Mouse (Mus musculus) forebrain, embryonic 16.5 days (tissue): ENCODE results near the gene Sfswap. TPM values are rescaled to one million over a fixed set of nuclear protein-coding genes. Genes with fewer than 3 reads are reported as not detected.

ENCODE experiments used
- ATAC-seq: fragments of 200-750 bp; cut with Nextera tagmentation; 2 replicates; pipeline ENCODE4 v1.8.0; 2017; ENCODE audit warnings: mild to moderate bottlenecking, moderate library complexity
- H3K27ac ChIP-seq: fragments of 300-500 bp; sonication (generic); 2 replicates; pipeline ENCODE4 v1.5.1; 2014; ENCODE audit warnings: low read length, control low read depth
- H3K27me3 ChIP-seq: fragments of 300-500 bp; sonication (generic); replicated peaks from 2 replicates; pipeline ENCODE4 v1.6.1; 2014; ENCODE audit warnings: low read length; ENCODE audit not compliant: control insufficient read depth, insufficient read depth
- H3K36me3 ChIP-seq: fragments of 300-500 bp; sonication (generic); 2 replicates; pipeline ENCODE4 v1.6.1; 2014; ENCODE audit not compliant: control insufficient read depth, insufficient read depth
- H3K4me1 ChIP-seq: fragments of 300-500 bp; sonication (generic); replicated peaks from 2 replicates; pipeline ENCODE4 v1.6.1; 2014; ENCODE audit warnings: low read length; ENCODE audit not compliant: control insufficient read depth, insufficient read depth
- H3K4me2 ChIP-seq: fragments of 300-500 bp; sonication (generic); 2 replicates; pipeline ENCODE4 v1.6.1; 2014; ENCODE audit warnings: mild to moderate bottlenecking, low read length, control low read depth
- H3K4me3 ChIP-seq: fragments of 300-500 bp; sonication (generic); replicated peaks from 2 replicates; pipeline ENCODE4 v1.5.1; 2014; ENCODE audit warnings: mild to moderate bottlenecking, low read length, control low read depth
- H3K9ac ChIP-seq: fragments of 300-500 bp; sonication (generic); replicated peaks from 2 replicates; pipeline ENCODE4 v1.6.1; 2014; ENCODE audit warnings: low read depth, low read length, control low read depth
- H3K9me3 ChIP-seq: fragments of 300-500 bp; sonication (generic); 2 replicates; pipeline ENCODE4 v1.6.1; 2016; ENCODE audit warnings: low read length; ENCODE audit not compliant: control insufficient read depth
- WGBS: fragments of 180-500 bp; shearing (Covaris S2); extraction: QIAGEN DNeasy Blood & Tissue Kit; methylation state at CpG from one replicate; pipeline ENCODE4 v1.1.7; 2014; 5-methylcytosine and 5-hydroxymethylcytosine counted together
- polyA plus RNA-seq: library from polyadenylated mRNA; unstranded; fragments of >200 nt; fragmentation: Nextera tagmentation; extraction: Ambion mirVana; gene quantifications from 2 replicates; pipeline ENCODE4 v1.2.1, GENCODE M21; 2015

The Sfswap gene
- polyA plus RNA-seq, 1 experiment from 2014 or later: 56.3 TPM

DNA sequence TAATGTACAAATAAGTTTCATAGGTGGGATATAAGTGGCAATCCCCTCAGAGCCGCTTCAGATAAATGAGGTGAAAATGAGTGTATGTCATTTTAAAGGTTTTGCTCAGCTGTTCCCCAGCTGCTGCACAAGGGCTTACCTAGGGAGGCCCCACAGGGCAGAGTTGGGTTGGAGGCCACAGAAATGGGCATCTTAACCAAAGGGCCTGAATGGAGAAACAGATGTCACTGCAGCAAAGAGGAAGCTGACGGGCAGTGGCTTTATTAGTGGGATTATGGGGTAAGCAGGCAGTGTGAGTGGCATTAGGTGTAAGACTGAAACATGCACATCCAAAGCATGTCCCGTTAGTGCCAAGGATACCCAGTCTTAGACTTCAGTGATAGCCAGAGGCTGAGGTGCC, 20.9 kb downstream of the Sfswap start:
- H3K9ac ChIP-seq: no peak overlapping the region
- no peaks in the 10 kb centered on the region for H3K27me3 ChIP-seq
- H3K27ac ChIP-seq: no peak overlapping the region
- H3K4me3 ChIP-seq: no peak overlapping the region
- no peaks in the 10 kb centered on the region for H3K9me3 ChIP-seq
- WGBS: 89% methylated on average over 3 of the region's 3 CpGs
- peaks cover 17% of the 10 kb centered on the region for H3K36me3 ChIP-seq
- no peak for ATAC-seq
- H3K4me2 ChIP-seq: no peak overlapping the region
- no peaks in the 10 kb centered on the region for H3K4me1 ChIP-seq

DNA sequence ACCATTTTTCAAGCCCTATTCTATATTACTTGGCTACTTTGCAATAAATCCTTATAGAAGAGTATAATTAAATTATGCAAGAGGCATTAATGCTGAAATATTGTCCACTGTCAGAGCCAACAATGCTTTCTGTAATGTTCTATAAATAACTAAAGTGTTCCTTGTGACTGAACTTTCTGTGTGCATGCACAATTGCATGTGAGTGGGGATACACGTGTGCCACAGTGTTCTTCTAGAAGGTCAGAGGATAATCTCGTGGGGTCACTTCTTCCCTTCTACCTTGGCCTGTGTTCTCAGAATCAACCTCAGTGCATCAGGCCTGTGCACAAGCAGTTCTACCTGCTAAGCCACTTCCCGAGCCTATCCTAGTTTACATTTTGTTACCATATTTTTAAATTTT, 22.1 kb downstream of the Sfswap start:
- ATAC-seq: no peak
- no peak overlapping the region for H3K9ac ChIP-seq
- no peak overlapping the region for H3K27ac ChIP-seq
- H3K9me3 ChIP-seq: no peaks in the 10 kb centered on the region
- no peaks in the 10 kb centered on the region for H3K4me1 ChIP-seq
- H3K4me2 ChIP-seq: no peak overlapping the region
- H3K36me3 ChIP-seq: peaks cover 19% of the 10 kb centered on the region
- 86% methylated on average over 3 of the region's 3 CpGs for WGBS
- H3K4me3 ChIP-seq: no peak overlapping the region
- no peaks in the 10 kb centered on the region for H3K27me3 ChIP-seq

DNA sequence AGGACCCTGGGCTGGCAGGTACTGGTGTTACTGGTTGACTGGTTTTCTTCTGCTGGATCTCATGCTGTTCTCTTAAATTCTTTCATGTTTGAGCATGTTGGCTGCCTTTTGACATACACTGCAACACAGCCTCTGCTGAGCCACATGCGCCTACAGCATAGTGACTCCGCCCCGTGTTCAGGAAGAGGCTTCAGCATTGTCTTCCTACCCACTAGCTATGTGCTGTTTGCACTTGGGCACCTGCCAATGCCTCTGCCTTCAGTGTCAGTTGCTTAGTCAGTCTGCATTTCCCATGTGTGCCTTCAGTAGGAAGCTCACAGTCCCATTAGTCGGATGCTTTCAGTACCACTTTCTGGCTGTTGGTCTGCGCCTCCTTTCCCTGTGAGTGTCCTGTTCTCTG, 23.7 kb downstream of the Sfswap start:
- Histone ChIP-seq H3K4me3 (no peak overlapping the region), H3K36me3 (peaks cover 19% of the 10 kb centered on the region), H3K4me2 (no peak overlapping the region), H3K9ac (no peak overlapping the region), H3K27ac (no peak overlapping the region), H3K9me3 (no peaks in the 10 kb centered on the region), H3K4me1 (no peaks in the 10 kb centered on the region), H3K27me3 (no peaks in the 10 kb centered on the region)
- 90% methylated on average over 5 of the region's 5 CpGs for WGBS
- ATAC-seq: no peak

DNA sequence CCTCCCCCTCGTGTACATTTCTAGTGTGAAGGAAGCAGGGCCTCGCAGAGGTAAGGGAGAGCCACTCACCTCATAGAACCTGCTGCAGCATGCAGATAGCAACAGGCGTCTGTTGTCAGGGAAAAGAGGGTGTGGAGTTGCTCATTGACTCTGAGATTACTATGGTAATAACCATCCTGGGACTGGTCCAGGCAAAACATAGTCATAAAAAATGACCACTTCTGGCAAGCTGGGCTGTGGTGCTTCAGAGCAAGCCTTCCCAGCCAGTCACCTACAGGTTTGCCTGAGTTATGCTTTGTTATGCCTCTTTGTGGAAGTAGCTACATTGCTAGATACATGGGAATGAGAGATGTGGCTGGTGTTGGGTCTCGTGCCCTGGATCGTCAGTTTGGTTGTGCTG, 26.1 kb downstream of the Sfswap start:
- Histone ChIP-seq H3K36me3 (peaks cover 19% of the 10 kb centered on the region), H3K9me3 (no peaks in the 10 kb centered on the region), H3K4me1 (no peaks in the 10 kb centered on the region), H3K27ac (no peak overlapping the region), H3K9ac (no peak overlapping the region), H3K4me2 (no peak overlapping the region), H3K27me3 (no peaks in the 10 kb centered on the region), H3K4me3 (no peak overlapping the region)
- ATAC-seq: no peak
- 94% methylated on average over 5 of the region's 5 CpGs for WGBS

DNA sequence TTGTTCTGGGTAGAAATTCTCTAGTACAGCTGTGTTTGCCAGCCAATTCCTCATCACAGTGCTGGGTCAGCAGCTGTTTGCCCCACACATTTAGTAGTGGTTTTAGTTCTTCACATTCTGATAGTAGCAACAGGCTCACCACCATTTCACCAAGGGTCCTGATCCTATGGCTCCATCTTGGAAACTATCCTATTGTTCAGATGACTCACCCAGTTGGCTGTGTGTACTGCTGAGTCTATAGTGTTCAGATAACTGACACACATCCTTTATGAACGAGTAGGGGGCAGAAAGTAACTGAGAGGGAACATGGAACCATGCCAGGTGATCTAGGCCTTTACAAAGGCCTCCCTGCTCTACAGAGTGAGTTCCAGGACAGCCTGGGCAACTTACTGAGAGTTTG, 28.6 kb downstream of the Sfswap start:
- Histone ChIP-seq H3K27ac (no peak overlapping the region), H3K9me3 (no peaks in the 10 kb centered on the region), H3K4me1 (peaks cover 2% of the 10 kb centered on the region; the same call in 1 of the 2 replicates), H3K4me2 (no peak overlapping the region), H3K9ac (no peak overlapping the region), H3K36me3 (peaks cover 16% of the 10 kb centered on the region), H3K4me3 (no peak overlapping the region), H3K27me3 (no peaks in the 10 kb centered on the region)
- ATAC-seq: no peak
- 69% methylated on average over 1 of the region's 1 CpGs for WGBS

DNA sequence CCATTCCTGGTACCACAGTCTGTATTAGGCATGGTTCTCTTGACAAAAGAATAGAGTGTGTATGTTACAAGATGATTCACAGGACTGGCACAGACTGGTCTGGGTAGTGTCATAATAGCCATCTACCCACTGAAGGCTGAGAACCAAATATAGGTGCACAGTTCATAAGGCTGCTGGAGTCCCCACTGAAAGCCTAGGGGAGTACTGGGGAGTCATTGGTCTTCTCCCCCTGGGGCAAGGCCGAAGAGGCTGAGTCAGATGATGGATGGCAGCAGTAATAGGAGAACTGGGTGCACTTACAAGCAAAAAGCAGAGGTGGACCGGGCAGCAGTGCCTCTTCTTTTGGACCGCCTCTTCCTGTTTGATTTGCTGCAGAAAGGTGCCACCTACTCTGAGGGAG, 32.7 kb downstream of the Sfswap start:
- Histone ChIP-seq H3K9me3 (no peaks in the 10 kb centered on the region), H3K9ac (no peak overlapping the region), H3K4me3 (no peak overlapping the region), H3K4me1 (peaks cover 5% of the 10 kb centered on the region; the same call in 1 of the 2 replicates), H3K27me3 (no peaks in the 10 kb centered on the region), H3K4me2 (no peak overlapping the region), H3K27ac (peak overlapping the region; percentile 4; the same call in 1 of the 2 replicates), H3K36me3 (peaks cover 2% of the 10 kb centered on the region; the same call in 1 of the 2 replicates)
- 95% methylated on average over 3 of the region's 3 CpGs for WGBS
- no peak for ATAC-seq

DNA sequence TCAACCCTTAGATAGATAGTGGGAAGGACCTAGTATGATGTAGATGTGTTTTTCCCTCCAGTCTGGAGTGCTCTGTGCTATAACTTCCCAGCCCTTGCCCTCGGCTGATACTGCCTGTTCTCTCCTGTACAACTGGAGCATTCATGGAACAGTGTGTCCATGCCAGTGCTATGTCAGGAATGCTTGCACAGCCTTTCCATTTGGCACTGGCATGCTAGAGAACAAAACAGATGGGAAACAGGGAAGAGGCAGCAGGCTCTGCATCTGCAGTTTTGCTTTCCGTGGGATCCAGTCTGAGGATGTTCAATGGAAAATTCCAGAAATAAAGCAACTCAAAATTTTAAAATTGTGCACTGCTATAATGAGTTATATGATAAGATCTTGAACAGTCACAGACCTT, 33.5 kb downstream of the Sfswap start:
- peaks cover 5% of the 10 kb centered on the region; the same call in 1 of the 2 replicates for H3K4me1 ChIP-seq
- ATAC-seq: peak; percentile 45; the same call in 1 of the 2 replicates
- peaks cover 2% of the 10 kb centered on the region; the same call in 1 of the 2 replicates for H3K36me3 ChIP-seq
- H3K27me3 ChIP-seq: no peaks in the 10 kb centered on the region
- H3K27ac ChIP-seq: peak overlapping the region; percentile 51
- 62% methylated on average over 2 of the region's 2 CpGs for WGBS
- no peaks in the 10 kb centered on the region for H3K9me3 ChIP-seq
- no peak overlapping the region for H3K4me2 ChIP-seq
- no peak overlapping the region for H3K9ac ChIP-seq
- H3K4me3 ChIP-seq: no peak overlapping the region

DNA sequence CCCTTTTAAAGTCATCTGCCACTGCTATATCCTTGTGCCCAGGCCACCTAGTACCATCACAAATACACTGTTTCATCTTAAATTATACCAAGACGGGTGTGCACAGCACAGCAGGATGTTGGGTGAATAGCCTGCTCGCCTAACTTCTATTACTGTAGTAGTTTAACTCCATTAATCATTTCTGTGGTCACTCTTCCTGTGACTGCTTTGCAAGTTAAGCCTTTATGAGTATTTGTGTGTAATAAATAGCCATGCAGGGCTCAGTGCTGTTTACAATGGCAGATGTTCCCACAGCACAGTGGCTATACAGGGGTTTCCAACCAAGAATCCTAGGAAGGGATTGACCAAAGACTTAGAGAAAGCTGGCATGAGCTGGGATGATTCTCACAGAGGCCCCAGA, 34.0 kb downstream of the Sfswap start:
- no peak overlapping the region for H3K4me3 ChIP-seq
- H3K36me3 ChIP-seq: no peaks in the 10 kb centered on the region; the same call in 1 of the 2 replicates
- no peak for ATAC-seq
- WGBS: 94% methylated on average over 2 of the region's 2 CpGs
- H3K9me3 ChIP-seq: no peaks in the 10 kb centered on the region
- no peak overlapping the region for H3K4me2 ChIP-seq
- H3K9ac ChIP-seq: no peak overlapping the region
- H3K27me3 ChIP-seq: no peaks in the 10 kb centered on the region
- H3K27ac ChIP-seq: peak overlapping the region; percentile 51
- peaks cover 5% of the 10 kb centered on the region; the same call in 1 of the 2 replicates for H3K4me1 ChIP-seq

DNA sequence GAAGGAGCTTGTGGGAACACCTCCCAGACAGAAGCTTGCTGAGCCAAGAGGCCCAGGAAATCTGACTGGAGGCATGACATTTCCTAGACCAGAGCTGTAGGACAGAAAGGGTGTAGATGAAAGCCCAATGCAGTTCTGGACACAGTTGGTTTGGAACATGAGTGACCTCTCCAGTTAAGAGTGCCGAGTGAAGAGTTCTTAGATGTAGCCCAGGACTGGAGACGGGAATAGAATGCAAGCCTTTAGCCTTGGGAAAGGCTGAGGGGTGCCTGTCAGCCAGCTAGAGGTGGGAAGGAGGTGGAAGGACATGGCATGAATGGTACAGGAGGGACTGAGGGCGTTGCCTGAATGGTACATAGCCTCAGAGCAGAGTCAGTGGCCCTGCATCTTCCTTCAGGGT, 34.4 kb downstream of the Sfswap start:
- Histone ChIP-seq H3K4me2 (no peak overlapping the region), H3K27ac (no peak overlapping the region; the same call in 1 of the 2 replicates), H3K4me3 (no peak overlapping the region), H3K27me3 (no peaks in the 10 kb centered on the region), H3K36me3 (no peaks in the 10 kb centered on the region; the same call in 1 of the 2 replicates), H3K4me1 (peaks cover 5% of the 10 kb centered on the region; the same call in 1 of the 2 replicates), H3K9me3 (no peaks in the 10 kb centered on the region), H3K9ac (no peak overlapping the region)
- WGBS: 96% methylated on average over 3 of the region's 3 CpGs
- ATAC-seq: no peak

DNA sequence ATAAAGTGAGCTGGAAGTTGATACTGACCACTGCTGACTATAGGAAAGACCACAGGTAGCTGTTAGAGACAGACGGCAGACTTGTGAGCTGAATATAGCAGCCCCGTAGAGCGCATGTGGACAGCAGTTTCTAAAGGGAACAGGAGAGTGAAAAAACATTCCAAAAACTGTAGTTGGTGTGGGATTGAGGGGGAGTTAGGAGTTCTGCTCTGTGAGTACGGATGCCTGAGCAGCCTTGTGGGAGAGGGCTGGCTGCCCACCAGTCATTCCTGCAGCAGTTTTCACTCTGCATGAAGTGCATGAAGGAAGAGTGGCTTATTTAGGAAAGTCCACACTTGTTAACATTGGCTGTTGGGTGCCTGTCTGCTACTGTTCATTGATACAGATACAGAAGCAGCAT, 37.8 kb downstream of the Sfswap start:
- H3K4me2 ChIP-seq: no peak overlapping the region
- no peak overlapping the region for H3K4me3 ChIP-seq
- H3K36me3 ChIP-seq: peaks cover 22% of the 10 kb centered on the region
- H3K9me3 ChIP-seq: no peaks in the 10 kb centered on the region
- no peak overlapping the region for H3K9ac ChIP-seq
- H3K27me3 ChIP-seq: no peaks in the 10 kb centered on the region
- 93% methylated on average over 4 of the region's 4 CpGs for WGBS
- H3K4me1 ChIP-seq: peaks cover 5% of the 10 kb centered on the region; the same call in 1 of the 2 replicates
- H3K27ac ChIP-seq: no peak overlapping the region
- ATAC-seq: no peak
